Mouse (Mus musculus) embryo, embryonic 9.5 days (tissue): ENCODE results near the gene Adam19.
"Not testable (repeated sequence)": the region's sequence is repeated elsewhere in the genome, so short reads cannot be mapped to it uniquely, and the experiment has no call there.

Source experiments
- DNase-seq: peaks from one replicate; pipeline ENCODE4 v3.0.0-alpha.2; 2017; ENCODE audit errors: extremely low spot score

The Adam19 gene

GRCm38 (mm10) chr11:46128548-46128945, 72.8 kb downstream of the Adam19 start:
- DNase-seq = peak; percentile 35

GRCm38 (mm10) chr11:46131022-46131986, 75.5 kb downstream of the Adam19 start:
- DNase-seq = no peak

GRCm38 (mm10) chr11:46134899-46135298, 79.1 kb downstream of the Adam19 start:
- no peak for DNase-seq

- DNase-seq = no peak
Observed at GRCm38 (mm10) chr11:46143342-46143741, 87.5 kb downstream of the Adam19 start.

GRCm38 (mm10) chr11:46145163-46145875, 89.5 kb downstream of the Adam19 start:
- DNase-seq = no peak

GRCm38 (mm10) chr11:46146619-46147018, 90.8 kb downstream of the Adam19 start:
- DNase-seq = no peak

GRCm38 (mm10) chr11:46156945-46157344, 101.2 kb downstream of the Adam19 start:
- no peak for DNase-seq

GRCm38 (mm10) chr11:46157462-46157861, 101.7 kb downstream of the Adam19 start:
- no peak for DNase-seq

- DNase-seq = peak; percentile 32
Observed at GRCm38 (mm10) chr11:46165866-46166585, 110.2 kb downstream of the Adam19 start, which contains the start of gene Nipal4. Nipal4 (minus strand) TSS chr11:46166508.

- no peak for DNase-seq
Observed at GRCm38 (mm10) chr11:46168506-46168905, 112.7 kb downstream of the Adam19 start.

- DNase-seq = no peak
Observed at GRCm38 (mm10) chr11:46169908-46170307, 114.1 kb downstream of the Adam19 start.

GRCm38 (mm10) chr11:46172128-46172527, 116.3 kb downstream of the Adam19 start:
- no peak for DNase-seq

GRCm38 (mm10) chr11:46176155-46176554, 120.4 kb downstream of the Adam19 start:
- no peak for DNase-seq

GRCm38 (mm10) chr11:46177246-46178043, 121.7 kb downstream of the Adam19 start:
- no peak for DNase-seq

- not testable (repeated sequence) for DNase-seq
Observed at GRCm38 (mm10) chr11:46182031-46182430, 126.2 kb downstream of the Adam19 start.

GRCm38 (mm10) chr11:46184946-46185345, 129.2 kb downstream of the Adam19 start:
- DNase-seq = no peak

GRCm38 (mm10) chr11:46185486-46185885, 129.7 kb downstream of the Adam19 start:
- peak; percentile 10 for DNase-seq

- DNase-seq = no peak
Observed at GRCm38 (mm10) chr11:46188283-46188682, 132.5 kb downstream of the Adam19 start.

GRCm38 (mm10) chr11:46194175-46194574, 138.4 kb downstream of the Adam19 start:
- DNase-seq = no peak
